Mouse (Mus musculus) C3H10T1/2 (cell line): Measurements from ENCODE around the gene Gnai3. TPM values are rescaled to one million over a fixed set of nuclear protein-coding genes. Genes with fewer than 3 reads are reported as not detected.

Experiments used
- polyA plus RNA-seq, 2 experiments: library from polyadenylated mRNA; unstranded; fragments of >200 nt; fragmentation: generic; extraction: Trizol; gene quantifications; one replicate each; pipeline ENCODE4 v1.2.1; 2012; ENCODE audit warnings: missing spikeins in 2 of 2

Gene Gnai3
- 10 to 100 TPM in 1 of 2 experiments, 1 to 10 TPM in 1; 1.1 to 19.6 TPM for polyA plus RNA-seq

DNA sequence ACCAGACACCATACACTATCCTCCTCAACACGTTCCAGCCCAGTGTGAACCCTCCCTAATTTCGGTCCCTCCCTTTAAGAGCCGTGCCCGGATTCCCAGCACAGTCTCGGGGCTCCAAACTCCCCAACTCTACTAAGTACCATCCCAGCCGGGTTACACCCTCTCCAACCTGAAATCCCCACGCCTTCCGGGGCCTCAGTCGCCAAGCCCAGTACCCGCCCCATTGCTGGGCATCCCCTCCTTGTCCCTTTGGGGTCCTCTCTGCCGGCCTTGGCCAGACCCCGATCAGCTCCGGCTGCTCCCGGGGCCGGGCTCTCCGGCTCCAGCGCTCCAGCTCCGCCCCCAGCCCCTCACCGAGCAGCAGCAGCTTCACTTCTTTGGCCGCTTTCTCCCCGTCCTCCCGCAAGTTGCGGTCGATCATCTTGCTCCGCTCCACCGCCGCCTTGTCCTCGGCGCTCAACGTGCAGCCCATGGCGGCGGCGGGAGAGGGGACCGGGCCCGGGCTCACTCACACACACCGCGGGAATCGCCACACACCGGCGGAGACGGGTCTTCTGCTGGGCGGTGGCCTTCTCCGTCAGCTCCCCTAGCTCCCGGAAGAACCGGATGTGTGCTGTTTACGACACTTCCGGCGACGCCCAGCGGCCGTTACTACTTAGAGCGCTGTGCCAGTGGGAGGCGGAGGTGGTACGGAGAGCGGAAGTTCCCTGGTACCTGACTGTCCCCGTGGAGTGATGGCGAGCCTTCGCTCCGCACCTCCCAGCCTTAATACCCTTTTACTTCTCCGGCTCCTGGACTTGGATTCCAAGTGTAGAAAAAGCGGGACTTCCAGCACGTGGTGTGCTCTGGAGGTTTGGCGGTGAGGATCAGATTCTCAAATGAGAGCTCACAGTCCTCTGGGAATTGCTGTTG is at the start of gene Gnai3:
Gene Gnai3, minus strand, starts transcription at position 613 of the 912 bp plus-strand sequence.

DNA sequence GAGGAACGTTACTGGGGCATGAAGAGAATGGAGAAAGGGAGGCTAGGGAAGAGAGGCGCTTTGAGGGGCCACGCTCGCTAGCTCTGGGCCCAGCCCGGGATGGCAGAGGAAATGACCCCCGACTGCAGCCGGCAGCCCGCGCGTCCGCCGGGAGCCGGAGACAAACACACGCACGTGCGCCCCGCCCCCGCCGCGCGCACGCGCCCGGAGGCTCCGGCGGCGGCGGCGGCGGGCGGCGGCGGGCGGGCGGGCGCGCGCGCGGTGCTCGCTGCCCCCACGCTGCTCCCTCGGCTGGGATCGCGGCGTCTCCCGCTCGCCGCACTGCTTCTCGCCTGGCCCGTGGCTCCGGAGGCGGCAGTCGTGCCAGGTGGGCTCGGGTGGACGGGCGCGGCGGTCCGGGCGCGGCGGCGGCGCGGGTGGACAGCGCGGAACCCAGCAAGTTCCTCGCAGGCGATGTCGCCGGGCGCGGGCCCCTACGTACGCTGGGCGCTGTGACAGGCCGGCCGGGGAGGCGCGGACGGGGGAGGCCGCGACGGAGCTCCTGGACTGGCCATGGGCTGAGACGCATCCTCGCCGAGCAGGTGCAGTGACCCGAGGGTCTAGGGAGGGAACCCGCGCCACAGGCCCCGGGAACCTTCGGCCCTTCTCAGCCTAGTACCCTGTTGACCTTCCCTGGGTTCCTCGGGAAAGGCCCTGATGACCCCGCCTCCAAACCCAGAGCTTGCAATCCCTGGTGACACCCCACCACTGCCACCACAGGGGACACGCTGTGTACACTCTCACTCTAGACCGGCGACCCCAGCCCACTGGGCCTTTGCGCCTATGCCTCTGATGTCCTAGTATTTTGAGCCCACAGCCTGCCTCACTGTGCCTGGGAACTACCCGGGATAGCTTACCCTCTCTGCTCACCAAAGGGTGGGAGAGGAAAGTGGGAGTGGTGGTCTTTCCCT is 40.4 kb upstream of the Gnai3 start, which contains the start of gene Amigo1:
Gene Amigo1, plus strand, starts transcription at position 238 of the 950 bp plus-strand sequence.

DNA sequence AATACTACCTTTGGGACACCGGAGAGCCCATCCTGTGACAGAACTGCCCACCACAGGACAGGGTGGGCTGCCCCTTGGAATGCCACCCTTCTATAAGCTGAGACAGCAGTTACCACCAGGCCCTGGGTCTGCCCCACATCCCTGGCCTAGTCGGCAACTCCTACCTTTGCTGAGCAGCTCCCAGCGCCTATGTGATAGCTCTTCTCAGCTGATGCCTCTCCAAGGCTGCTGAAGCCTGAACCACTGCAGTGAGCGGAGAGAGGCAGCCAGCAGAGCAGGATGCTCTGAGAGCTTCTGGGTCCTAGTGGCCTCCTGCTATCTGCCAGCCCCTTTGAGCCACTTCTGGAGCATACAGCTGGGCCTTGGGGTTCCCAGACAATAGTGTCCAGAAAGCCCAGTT is 8.7 kb upstream of the Gnai3 start, which contains the start of gene Gpr61:
Gene Gpr61, minus strand, starts transcription at position 227 of the 400 bp plus-strand sequence.

DNA sequence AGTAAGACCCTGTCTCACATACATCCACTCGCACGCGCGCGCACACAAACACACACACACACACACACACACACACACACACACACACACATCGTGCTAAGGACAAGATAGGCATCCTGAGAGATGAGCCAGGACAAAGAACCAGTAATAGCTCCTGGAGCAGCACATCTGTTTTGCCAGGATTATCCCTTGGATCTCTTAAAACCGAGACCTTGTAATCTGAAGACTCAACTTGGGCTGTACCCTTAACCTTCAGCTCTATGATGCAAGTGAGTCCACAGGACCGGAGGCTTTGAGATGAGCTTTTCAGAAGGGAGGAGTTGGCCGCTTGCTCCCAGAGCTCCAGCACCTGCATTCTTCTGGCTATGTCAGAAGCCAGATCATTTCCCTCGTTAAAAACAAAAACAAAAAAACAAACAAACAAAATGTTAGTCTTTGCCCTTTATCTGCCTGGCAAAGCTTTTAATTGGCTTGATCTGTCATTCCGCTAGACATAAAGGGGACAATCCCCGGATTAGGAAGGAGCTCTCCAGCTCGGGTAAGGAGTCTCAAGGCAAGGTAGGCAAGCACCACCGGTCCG is 53.3 kb downstream of the Gnai3 start, which contains the start of gene Gnat2:
Gene Gnat2, plus strand, starts transcription at position 254 of the 580 bp plus-strand sequence.

DNA sequence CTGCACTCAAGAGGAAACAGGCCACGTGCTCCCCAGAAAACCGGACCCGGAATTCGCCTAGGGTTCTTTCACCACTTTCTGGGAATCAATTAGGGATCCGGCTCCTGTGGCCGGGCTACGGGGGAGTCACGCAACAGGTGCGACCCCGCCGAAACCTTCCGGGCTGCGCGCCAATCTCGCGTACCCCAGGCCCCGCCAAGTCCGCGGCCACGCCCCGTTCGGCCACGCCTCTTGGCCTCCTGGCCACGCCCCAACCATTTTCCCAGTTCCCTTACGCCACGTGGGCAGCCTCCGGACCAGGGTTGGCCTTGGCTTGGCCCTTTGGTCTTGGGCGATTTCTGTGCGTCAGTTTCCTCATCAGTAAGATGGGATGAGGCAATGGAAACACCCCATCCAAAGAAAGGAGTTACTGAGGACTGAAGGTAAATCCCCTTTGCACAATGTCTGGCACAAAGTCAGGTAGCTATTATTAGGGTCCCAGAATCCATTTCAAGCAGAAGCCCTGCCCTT is 59.4 kb downstream of the Gnai3 start, which contains the start of gene Ampd2:
Gene Ampd2, minus strand, starts transcription at position 182 of the 510 bp plus-strand sequence.

Other genes starting within 250 kb of the Gnai3 start
- 1 to 10 TPM in 1 of 2 experiments, under 1 TPM in 1; 0.67 to 4.2 TPM for gene Gstm7, start 214.3 kb downstream of the Gnai3 start, polyA plus RNA-seq
- under 1 TPM; 0.15 to 0.59 TPM for gene Gstm6, start 202.4 kb downstream of the Gnai3 start, polyA plus RNA-seq
- under 1 TPM; 0.02 to 0.06 TPM for gene Gstm3, start 176.9 kb downstream of the Gnai3 start, polyA plus RNA-seq
- 100 to 1,000 TPM in 1 of 2 experiments, 10 to 100 TPM in 1; 74.5 to 252 TPM for gene Gstm2, start 159.7 kb downstream of the Gnai3 start, polyA plus RNA-seq
- 100 to 1,000 TPM; 317 to 499 TPM for gene Gstm1, start 128.2 kb downstream of the Gnai3 start, polyA plus RNA-seq
- gene Gstm4, start 101.3 kb downstream of the Gnai3 start, polyA plus RNA-seq, result under 1 TPM; 0.15 to 0.91 TPM
- 10 to 100 TPM; 19.0 to 51.7 TPM for gene Ampd2, start 59.5 kb downstream of the Gnai3 start, polyA plus RNA-seq
- gene Gnat2, start 53.4 kb downstream of the Gnai3 start, polyA plus RNA-seq, result 1 to 10 TPM in 1 of 2 experiments, under 1 TPM in 1; 0.49 to 2.2 TPM
- under 1 TPM in 1 of 2 experiments, not detected in 1; 0.15 TPM for gene Gpr61, start 8.7 kb upstream of the Gnai3 start, polyA plus RNA-seq
- gene Amigo1, start 40.2 kb upstream of the Gnai3 start, polyA plus RNA-seq, result under 1 TPM; 0.33 to 0.92 TPM
- gene Cyb561d1, start 55.1 kb upstream of the Gnai3 start, polyA plus RNA-seq, result 1 to 10 TPM in 1 of 2 experiments, under 1 TPM in 1; 0.49 to 3.1 TPM
- gene Atxn7l2, start 64.8 kb upstream of the Gnai3 start, polyA plus RNA-seq, result 1 to 10 TPM; 3.1 to 9.9 TPM
- gene Sypl2, start 80.5 kb upstream of the Gnai3 start, polyA plus RNA-seq, result not detected
- 100 to 1,000 TPM; 122 to 173 TPM for gene Psma5, start 110.8 kb upstream of the Gnai3 start, polyA plus RNA-seq
- gene Sort1, start 137.9 kb upstream of the Gnai3 start, polyA plus RNA-seq, result under 1 TPM; 0.04 to 0.74 TPM
- not detected for gene Mybphl, start 218.8 kb upstream of the Gnai3 start, polyA plus RNA-seq
- gene Psrc1, start 237.7 kb upstream of the Gnai3 start, polyA plus RNA-seq, result 10 to 100 TPM; 27.3 to 64.8 TPM